19 mouse cellular contexts compared by ENCODE assay signal in the genomic region with DNA sequence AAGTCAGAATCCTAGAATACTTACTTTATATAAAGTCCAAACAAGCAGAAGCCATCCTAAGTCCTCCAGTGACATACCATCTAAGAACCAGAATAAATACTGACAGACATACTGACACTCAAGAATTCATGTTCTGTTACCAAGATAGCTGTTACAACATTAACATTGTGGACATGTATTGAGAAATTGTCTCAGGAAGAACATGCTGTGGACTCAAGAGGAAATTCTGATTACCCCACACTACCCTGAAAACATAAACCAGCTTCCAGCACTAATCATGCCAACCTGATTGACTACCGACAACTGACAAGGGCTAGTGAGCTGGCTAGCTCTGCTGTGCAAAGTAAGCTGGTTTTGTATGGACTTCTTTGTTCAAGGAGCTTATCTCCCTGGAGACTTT.
"Had no signal": no experiment of that assay in that cellular context is flagged by ENCODE, and none has a peak within 500 bp of the region (broad histone marks: within the 10 kb centered on the region; RNA-seq: fewer than 3 reads in every experiment).

No protein-coding gene starts in this region.

- H3K27me3 ChIP-seq: neural tube, embryonic 13.5 days; neural tube, embryonic 15.5 days had no signal

- H3K9me3 ChIP-seq: midbrain, embryonic 10.5 days; neural tube, embryonic 13.5 days; neural tube, embryonic 15.5 days had no signal

- H3K4me2 ChIP-seq: lung, embryonic 14.5 days; neural tube, embryonic 13.5 days; neural tube, embryonic 15.5 days had no signal

- DNase-seq: lung, adult 18-20 months; lung, embryonic 14.5 days; lung, postnatal 10 days; lung, postnatal 4 days; midbrain, embryonic 14.5 days; retina, postnatal 1 day; right cerebral cortex, adult 18-20 months; right cerebral cortex, postnatal 25 days; right cerebral cortex, postnatal 4 days; spleen, adult 18-20 months; thymus, adult 18-20 months; thymus, postnatal 14 days; thymus, postnatal 4 days had no signal

- ATAC-seq: midbrain, embryonic 16.5 days had no signal

- H3K36me3 ChIP-seq: midbrain, embryonic 10.5 days; neural tube, embryonic 13.5 days; neural tube, embryonic 15.5 days had no signal

- H3K4me3 ChIP-seq: midbrain, embryonic 10.5 days; myocyte; neural tube, embryonic 13.5 days; neural tube, embryonic 15.5 days had no signal

- H3K9ac ChIP-seq: liver, embryonic 14.5 days; lung, embryonic 14.5 days; neural tube, embryonic 13.5 days; neural tube, embryonic 15.5 days had no signal

- H3K27ac ChIP-seq: liver, embryonic 14.5 days; midbrain, embryonic 10.5 days; neural tube, embryonic 13.5 days; neural tube, embryonic 15.5 days had no signal

- H3K4me1 ChIP-seq: neural tube, embryonic 13.5 days; neural tube, embryonic 15.5 days had no signal
